Mouse (Mus musculus) liver, embryonic 11.5 days (tissue): ENCODE measurements at regions not wholly inside any gene's neighbourhood (a gene's known extent, or its start where the extent isn't known, plus 50 kb on each side); places are given as distances from the start of the nearest gene placed in this dataset.

Experiments
- ATAC-seq: fragments of 200-750 bp; cut with Nextera tagmentation; replicated peaks from 2 replicates; pipeline ENCODE4 v1.8.0; 2017; ENCODE audit warnings: moderate number of reproducible peaks, mild to moderate bottlenecking, moderate TSS enrichment, moderate library complexity; ENCODE audit not compliant: low FRiP score
- DNase-seq: peaks from one replicate; pipeline ENCODE4 v3.0.0-alpha.2; 2017; ENCODE audit warnings: low spot score
- H3K27ac ChIP-seq: fragments of 300-500 bp; sonication (generic); 2 replicates; pipeline ENCODE4 v1.5.1; 2014; ENCODE audit warnings: mild to moderate bottlenecking, low read depth, low read length, control low read depth
- H3K27me3 ChIP-seq: fragments of 300-500 bp; sonication (generic); replicated peaks from 2 replicates; pipeline ENCODE4 v1.6.1; 2014; ENCODE audit warnings: low read length, mixed read lengths; ENCODE audit not compliant: control insufficient read depth, insufficient read depth
- H3K36me3 ChIP-seq: fragments of 300-500 bp; sonication (generic); 2 replicates; pipeline ENCODE4 v1.6.1; 2014; ENCODE audit warnings: mild to moderate bottlenecking, low read length, moderate library complexity, mixed read lengths; ENCODE audit not compliant: control insufficient read depth, insufficient read depth
- H3K4me1 ChIP-seq: fragments of 300-500 bp; sonication (generic); replicated peaks from 2 replicates; pipeline ENCODE4 v1.6.1; 2014; ENCODE audit warnings: low read length, mixed read lengths; ENCODE audit not compliant: control insufficient read depth, insufficient read depth
- H3K4me2 ChIP-seq: fragments of 300-500 bp; sonication (generic); 2 replicates; pipeline ENCODE4 v1.6.1; 2014; ENCODE audit warnings: mild to moderate bottlenecking, control low read depth, moderate library complexity
- H3K4me3 ChIP-seq: fragments of 300-500 bp; sonication (generic); 2 replicates; pipeline ENCODE4 v1.5.1; 2014; ENCODE audit warnings: low read depth, low read length, control low read depth
- H3K9ac ChIP-seq: fragments of 300-500 bp; sonication (generic); 2 replicates; pipeline ENCODE4 v1.6.1; 2014; ENCODE audit warnings: low read depth, low read length, control low read depth
- H3K9me3 ChIP-seq: fragments of 300-500 bp; sonication (generic); 2 replicates; pipeline ENCODE4 v1.6.1; 2016; ENCODE audit warnings: low read length, inconsistent platforms, mixed read lengths; ENCODE audit not compliant: control insufficient read depth
- WGBS: fragments of 180-500 bp; shearing (Covaris S2); extraction: QIAGEN DNeasy Blood & Tissue Kit; methylation state at CpG from one replicate; pipeline ENCODE4 v1.1.7; 2014; 5-methylcytosine and 5-hydroxymethylcytosine counted together

- DNase-seq, result no peak
- 42% methylated on average over 7 of the region's 7 CpGs for WGBS
- no peaks in the 10 kb centered on the region for H3K9me3 ChIP-seq
These were observed 89.9 kb upstream of the Pabpc6 start for GRCm38 (mm10) chr17:9759421-9759852.

GRCm38 (mm10) chr17:9757725-9758251, 88.3 kb upstream of the Pabpc6 start:
- Histone ChIP-seq H3K9ac (no peak overlapping the region), H3K9me3 (no peaks in the 10 kb centered on the region), H3K27ac (no peak overlapping the region), H3K4me1 (no peaks in the 10 kb centered on the region), H3K4me2 (no peak overlapping the region), H3K27me3 (no peaks in the 10 kb centered on the region; the same call in 1 of the 2 replicates), H3K4me3 (no peak overlapping the region), H3K36me3 (no peaks in the 10 kb centered on the region)
- ATAC-seq, result no peak
- WGBS, result 91% methylated on average over 4 of the region's 4 CpGs
- DNase-seq, result no peak

More at GRCm38 (mm10) chr17:9759421-9759852, 89.9 kb upstream of the Pabpc6 start:
- H3K27ac ChIP-seq, result no peak overlapping the region
- H3K9ac ChIP-seq, result no peak overlapping the region
- no peak overlapping the region for H3K4me2 ChIP-seq
- no peaks in the 10 kb centered on the region for H3K36me3 ChIP-seq
- ATAC-seq, result no peak
- no peaks in the 10 kb centered on the region; the same call in 1 of the 2 replicates for H3K27me3 ChIP-seq
- H3K4me1 ChIP-seq, result no peaks in the 10 kb centered on the region
- no peak overlapping the region for H3K4me3 ChIP-seq

GRCm38 (mm10) chr17:9756675-9757074, 87.2 kb upstream of the Pabpc6 start:
- ATAC-seq, result no peak
- DNase-seq, result no peak
- Histone ChIP-seq H3K4me2 (no peak overlapping the region), H3K9me3 (no peaks in the 10 kb centered on the region), H3K36me3 (no peaks in the 10 kb centered on the region), H3K27ac (no peak overlapping the region), H3K4me1 (no peaks in the 10 kb centered on the region), H3K9ac (no peak overlapping the region), H3K27me3 (no peaks in the 10 kb centered on the region), H3K4me3 (no peak overlapping the region)
- WGBS, result 65% methylated on average over 12 of the region's 12 CpGs

GRCm38 (mm10) chr17:9756196-9756595, 86.7 kb upstream of the Pabpc6 start:
- DNase-seq, result no peak
- WGBS, result 29% methylated on average over 3 of the region's 3 CpGs

GRCm38 (mm10) chr17:9755576-9755975, 86.1 kb upstream of the Pabpc6 start:
- Histone ChIP-seq H3K9me3 (no peaks in the 10 kb centered on the region), H3K27me3 (no peaks in the 10 kb centered on the region), H3K4me3 (no peak overlapping the region), H3K36me3 (no peaks in the 10 kb centered on the region), H3K27ac (no peak overlapping the region), H3K9ac (no peak overlapping the region), H3K4me2 (no peak overlapping the region), H3K4me1 (no peaks in the 10 kb centered on the region)
- 63% methylated on average over 4 of the region's 4 CpGs for WGBS
- ATAC-seq (no peak), DNase-seq (no peak)

More at GRCm38 (mm10) chr17:9756196-9756595, 86.7 kb upstream of the Pabpc6 start:
- Histone ChIP-seq H3K9me3 (no peaks in the 10 kb centered on the region), H3K4me1 (no peaks in the 10 kb centered on the region), H3K9ac (no peak overlapping the region), H3K4me3 (no peak overlapping the region), H3K27ac (no peak overlapping the region), H3K36me3 (no peaks in the 10 kb centered on the region), H3K27me3 (no peaks in the 10 kb centered on the region), H3K4me2 (no peak overlapping the region)
- no peak for ATAC-seq

- Histone ChIP-seq H3K4me1 (no peaks in the 10 kb centered on the region), H3K9ac (no peak overlapping the region), H3K4me2 (no peak overlapping the region), H3K36me3 (no peaks in the 10 kb centered on the region), H3K9me3 (no peaks in the 10 kb centered on the region), H3K27me3 (no peaks in the 10 kb centered on the region), H3K4me3 (no peak overlapping the region), H3K27ac (no peak overlapping the region)
- no peak for ATAC-seq
- WGBS, result 70% methylated on average over 2 of the region's 2 CpGs
- no peak for DNase-seq
These were observed 85.4 kb upstream of the Pabpc6 start for GRCm38 (mm10) chr17:9754884-9755405.

GRCm38 (mm10) chr17:9752848-9753247, 83.3 kb upstream of the Pabpc6 start:
- 76% methylated on average over 4 of the region's 4 CpGs for WGBS
- no peak overlapping the region for H3K9ac ChIP-seq
- no peak overlapping the region for H3K27ac ChIP-seq
- no peaks in the 10 kb centered on the region for H3K4me1 ChIP-seq
- H3K36me3 ChIP-seq, result no peaks in the 10 kb centered on the region
- no peak for ATAC-seq
- H3K27me3 ChIP-seq, result no peaks in the 10 kb centered on the region
- no peak overlapping the region for H3K4me2 ChIP-seq
- H3K4me3 ChIP-seq, result no peak overlapping the region
- no peak for DNase-seq
- H3K9me3 ChIP-seq, result no peaks in the 10 kb centered on the region

- H3K27me3 ChIP-seq, result no peaks in the 10 kb centered on the region
- no peak overlapping the region for H3K27ac ChIP-seq
- H3K4me2 ChIP-seq, result no peak overlapping the region
- no peaks in the 10 kb centered on the region for H3K4me1 ChIP-seq
- ATAC-seq (no peak), DNase-seq (no peak)
- H3K4me3 ChIP-seq, result no peak overlapping the region
- H3K9ac ChIP-seq, result no peak overlapping the region
- H3K9me3 ChIP-seq, result no peaks in the 10 kb centered on the region
- no peaks in the 10 kb centered on the region for H3K36me3 ChIP-seq
- WGBS, result 60% methylated on average over 13 of the region's 13 CpGs
These were observed 82.0 kb upstream of the Pabpc6 start for GRCm38 (mm10) chr17:9751348-9752170.

GRCm38 (mm10) chr17:9750046-9750445, 80.5 kb upstream of the Pabpc6 start:
- WGBS, result 83% methylated on average over 8 of the region's 8 CpGs
- Histone ChIP-seq H3K27me3 (no peaks in the 10 kb centered on the region), H3K27ac (no peak overlapping the region), H3K9ac (no peak overlapping the region), H3K9me3 (no peaks in the 10 kb centered on the region), H3K4me3 (no peak overlapping the region), H3K4me2 (no peak overlapping the region), H3K36me3 (no peaks in the 10 kb centered on the region), H3K4me1 (no peaks in the 10 kb centered on the region)
- DNase-seq, result no peak
- no peak for ATAC-seq
